Mouse (Mus musculus): ENCODE measurements around the gene 4930432K21Rik.

4930432K21Rik gene

DNA sequence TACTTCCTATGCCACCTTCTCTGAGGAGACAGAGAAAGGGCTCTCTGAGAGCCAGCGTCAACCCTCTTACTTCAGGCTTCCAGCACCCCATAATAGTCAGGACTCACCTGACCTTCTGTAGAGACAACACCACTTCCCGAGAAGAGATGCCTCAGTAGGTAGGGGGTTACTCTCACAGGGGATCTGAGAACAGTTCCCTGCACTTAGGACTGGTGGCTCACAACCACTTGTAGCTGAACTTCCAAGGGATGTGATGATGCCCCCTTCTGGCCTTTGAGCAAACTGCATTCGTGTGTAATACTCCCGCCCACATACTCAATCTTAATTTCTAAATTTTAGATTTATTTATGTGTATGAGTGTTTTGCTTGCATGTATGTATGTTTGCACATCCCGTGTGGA is 45.7 kb downstream of the 4930432K21Rik start:
- DNase-seq: no peak

- DNase-seq: no peak
These were observed 46.5 kb downstream of the 4930432K21Rik start for GRCm38 (mm10) chr8:84194224-84194743.

- DNase-seq: no peak
These were observed 49.5 kb downstream of the 4930432K21Rik start for GRCm38 (mm10) chr8:84197141-84197921.

- DNase-seq: no peak
These were observed 50.3 kb downstream of the 4930432K21Rik start for GRCm38 (mm10) chr8:84197922-84198774.

GRCm38 (mm10) chr8:84198871-84199270 is 51.0 kb downstream of the 4930432K21Rik start:
- DNase-seq: no peak

DNA sequence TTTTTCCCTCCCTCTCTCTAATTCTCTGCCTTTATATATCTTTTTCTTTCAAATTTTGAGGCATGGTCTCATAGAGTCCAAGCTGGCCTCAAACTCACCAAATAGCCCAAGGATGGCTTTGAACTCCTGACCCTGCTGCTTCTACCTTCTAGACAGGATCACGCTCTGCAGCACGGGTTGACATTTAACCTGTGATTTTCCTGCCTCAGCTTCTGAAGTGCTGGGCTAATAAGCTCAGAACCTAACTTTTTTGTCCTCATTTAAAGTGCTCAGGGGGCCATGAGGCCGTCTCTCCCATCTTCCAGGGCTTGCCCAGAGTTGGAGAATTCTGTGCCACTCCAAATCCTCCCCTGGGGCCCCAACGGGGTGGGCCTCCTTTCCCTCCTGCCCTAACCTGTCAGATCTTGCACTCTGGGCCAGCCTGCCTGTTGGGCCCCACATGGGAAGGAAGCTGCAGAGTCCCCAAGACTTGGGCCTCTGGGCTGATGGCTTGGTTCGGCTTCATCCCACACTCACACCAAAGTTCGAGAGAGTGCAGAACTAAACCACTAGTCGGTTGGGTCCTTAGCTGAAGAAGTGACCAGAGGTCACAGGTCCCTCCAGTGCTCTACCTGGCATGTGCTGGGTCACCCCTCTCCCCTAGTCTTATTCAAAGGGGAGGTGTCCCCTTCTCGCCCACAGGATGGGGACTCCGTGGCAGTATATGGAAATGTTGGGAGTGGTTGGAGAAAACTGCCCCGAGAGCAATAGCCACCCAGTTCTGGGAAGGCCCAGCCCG is 51.7 kb downstream of the 4930432K21Rik start:
- DNase-seq: no peak

DNA sequence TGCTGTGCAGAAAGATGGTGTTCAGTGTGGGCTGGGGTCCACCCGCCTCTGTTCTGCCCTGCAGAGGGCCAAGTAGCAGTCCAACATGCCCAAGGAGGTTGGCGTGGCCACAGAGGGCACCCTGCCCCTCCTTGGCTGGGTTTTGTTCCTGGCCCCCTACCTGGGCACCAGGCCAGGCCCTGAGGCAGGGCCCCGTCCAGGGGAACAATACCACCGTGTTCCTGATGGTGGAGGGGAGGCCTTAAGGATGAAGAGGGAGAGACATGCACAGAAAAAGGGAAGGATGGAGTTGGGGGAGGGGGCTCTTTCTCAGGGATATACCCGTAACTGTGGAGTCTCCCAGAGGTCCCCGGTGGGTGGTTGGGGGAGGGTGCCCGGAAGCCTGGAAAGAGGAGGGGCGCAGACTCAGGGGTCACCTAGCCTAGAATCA is 52.3 kb downstream of the 4930432K21Rik start:
- DNase-seq: no peak

DNA sequence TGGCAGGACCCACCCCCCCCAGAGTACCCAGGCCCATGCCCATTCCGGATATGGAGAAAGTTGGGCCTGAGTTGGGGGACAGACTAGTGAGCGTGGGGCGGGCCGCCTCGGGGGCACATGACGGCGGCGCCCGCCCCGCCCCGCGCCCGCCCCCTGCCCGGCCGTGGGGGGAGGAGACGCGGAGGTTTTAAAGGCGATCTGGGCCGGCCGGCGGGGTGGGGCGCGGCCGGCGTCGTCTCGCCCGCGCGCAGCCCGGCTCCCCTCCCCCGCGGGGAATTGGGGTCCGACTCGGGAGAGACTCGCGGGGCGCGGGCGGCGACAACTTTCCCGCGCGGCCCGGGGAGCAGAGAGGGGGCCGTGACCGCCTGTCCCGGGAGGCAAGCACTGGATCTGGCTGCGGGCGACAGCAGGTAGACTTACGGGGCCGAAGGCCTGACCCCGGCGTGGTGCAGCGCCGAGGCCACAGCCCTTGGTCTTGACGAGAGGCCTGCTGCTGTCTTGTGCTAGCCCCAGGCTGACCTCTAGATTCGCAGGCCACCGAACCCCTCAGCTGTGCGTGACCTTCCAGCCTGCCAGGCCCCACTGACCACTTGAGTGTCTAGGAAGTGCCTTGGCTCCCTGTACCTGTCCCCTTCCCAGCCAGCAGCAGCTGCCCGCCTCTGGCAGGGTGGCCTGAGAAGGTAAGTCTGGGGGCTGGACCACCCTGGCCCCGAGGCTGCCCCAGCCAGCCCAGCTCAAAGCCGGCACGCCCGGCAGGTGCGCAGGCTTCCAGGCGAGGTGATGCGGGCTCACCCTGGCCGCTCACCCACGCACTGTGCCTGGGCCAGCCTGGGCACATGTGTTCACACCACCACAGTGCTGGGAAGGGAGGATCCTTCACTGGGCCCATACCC is 53.1 kb downstream of the 4930432K21Rik start:
- no peak for DNase-seq

DNA sequence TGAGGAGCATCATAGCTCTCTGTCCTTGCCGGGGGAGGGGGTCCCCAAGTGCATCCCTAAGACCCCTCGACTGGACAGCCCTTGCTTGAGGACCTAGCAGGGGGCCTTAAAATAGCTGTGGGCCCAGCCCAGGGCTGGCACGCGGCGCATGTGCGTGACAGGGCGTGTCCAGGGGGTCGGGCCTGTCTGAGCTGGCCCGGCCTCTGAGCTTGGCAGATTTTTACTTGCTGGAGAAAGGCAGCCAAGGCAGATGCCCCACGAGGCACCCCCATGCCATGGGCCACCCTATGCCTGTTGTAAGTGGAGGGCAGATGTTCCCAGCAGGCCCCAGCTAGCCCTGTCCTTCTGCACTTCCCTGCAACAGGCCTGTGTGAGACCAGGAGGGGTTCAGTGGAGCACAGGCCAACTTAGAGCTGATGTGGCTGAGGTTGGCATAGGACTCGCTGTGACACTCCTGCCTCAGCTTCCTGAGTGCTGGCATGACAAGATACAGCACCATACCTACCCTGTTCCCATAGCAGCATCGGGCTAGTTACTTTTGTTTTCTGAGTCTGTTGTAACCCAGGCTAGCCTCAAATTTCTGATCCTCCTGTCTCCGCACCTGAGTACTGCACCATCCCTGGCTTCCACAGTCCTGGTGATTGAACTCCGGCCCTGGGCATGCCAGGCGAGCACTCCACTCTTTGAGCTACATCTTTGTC is 53.9 kb downstream of the 4930432K21Rik start:
- no peak for DNase-seq

GRCm38 (mm10) chr8:84202466-84202865 is 54.6 kb downstream of the 4930432K21Rik start:
- no peak for DNase-seq

DNA sequence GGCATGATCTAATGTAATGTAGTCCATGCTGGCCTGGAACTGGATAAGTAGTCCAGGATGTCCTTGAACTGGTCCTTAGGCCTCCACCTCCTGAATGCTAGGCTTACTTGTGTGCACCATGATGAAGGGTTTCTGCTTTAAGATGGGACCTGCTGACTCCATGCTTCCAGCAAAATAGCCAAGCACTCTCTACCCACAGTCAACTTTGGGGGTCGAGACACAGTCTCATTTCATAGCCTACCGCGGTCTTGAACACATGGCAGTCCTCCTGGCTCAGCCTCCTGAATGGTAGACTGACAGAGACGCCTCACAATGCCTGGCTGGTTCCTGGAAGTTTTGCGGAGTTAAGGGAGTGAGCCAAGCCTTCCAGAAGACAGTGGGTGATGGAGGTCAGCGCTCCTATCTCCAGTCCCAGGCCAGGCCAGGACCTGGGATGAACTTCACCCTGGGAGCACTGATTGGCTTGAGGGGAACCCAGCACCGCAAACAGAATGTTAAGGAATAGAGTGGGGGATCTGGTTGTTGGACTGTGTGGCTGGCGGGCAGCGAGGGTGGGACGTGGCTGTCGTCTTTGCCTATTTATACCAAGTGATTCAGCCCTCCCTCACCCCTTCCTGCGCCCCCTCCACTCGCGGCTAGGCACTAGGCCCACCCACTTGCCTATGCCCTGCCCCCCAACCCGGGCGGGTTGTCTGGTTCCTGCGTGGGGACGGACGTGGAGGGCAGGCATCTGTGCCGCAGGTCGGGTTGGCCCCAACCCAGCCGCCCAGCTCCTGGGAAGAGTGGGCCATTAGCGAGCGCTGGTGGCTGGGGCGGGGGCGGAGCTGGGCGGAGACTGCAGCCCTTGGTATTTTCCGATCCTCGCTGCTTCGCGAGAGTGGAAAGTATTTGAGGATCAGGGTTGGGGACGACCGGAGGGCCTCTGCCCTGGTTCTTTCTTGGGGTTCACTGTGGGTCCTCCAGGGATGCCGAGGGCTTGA is 55.4 kb downstream of the 4930432K21Rik start:
- DNase-seq: no peak

DNA sequence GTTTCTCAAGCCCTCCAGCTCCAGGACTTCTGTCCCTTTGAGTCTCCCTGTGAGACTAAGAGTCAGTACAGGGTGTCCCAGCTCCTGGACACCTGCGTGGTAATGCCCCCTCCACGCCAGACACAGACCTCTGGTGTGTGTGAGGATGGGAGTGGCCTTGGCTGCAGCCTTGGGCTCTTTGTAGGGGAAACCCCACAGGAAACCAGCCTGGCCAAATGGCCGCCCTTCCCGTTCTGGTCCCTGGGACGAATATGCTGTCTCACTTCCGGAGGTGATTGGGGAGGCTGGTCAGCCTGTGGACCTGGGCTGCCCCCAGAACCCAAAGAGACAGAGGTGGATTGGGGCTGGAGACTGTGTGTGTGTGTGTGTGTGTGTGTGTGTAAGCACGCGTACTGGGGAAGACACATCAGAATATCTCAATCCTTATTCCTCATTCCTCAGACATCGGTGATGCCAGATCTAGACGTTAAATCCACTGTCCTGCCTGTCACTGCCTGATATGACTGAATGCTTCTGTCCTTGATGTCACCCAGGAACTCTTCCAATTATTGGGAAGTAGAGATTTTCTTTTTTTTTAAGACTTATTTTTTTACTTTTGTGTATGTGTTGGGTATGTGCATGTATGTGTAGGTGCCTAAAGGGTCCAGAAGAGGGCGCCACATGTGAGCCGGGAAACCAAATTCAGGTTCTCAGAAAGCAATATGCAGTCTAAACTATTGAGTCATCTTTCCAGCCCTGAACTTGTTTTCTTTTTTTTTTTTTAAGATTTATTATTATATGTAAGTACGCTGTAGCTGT is 56.3 kb downstream of the 4930432K21Rik start:
- no peak for DNase-seq

DNA sequence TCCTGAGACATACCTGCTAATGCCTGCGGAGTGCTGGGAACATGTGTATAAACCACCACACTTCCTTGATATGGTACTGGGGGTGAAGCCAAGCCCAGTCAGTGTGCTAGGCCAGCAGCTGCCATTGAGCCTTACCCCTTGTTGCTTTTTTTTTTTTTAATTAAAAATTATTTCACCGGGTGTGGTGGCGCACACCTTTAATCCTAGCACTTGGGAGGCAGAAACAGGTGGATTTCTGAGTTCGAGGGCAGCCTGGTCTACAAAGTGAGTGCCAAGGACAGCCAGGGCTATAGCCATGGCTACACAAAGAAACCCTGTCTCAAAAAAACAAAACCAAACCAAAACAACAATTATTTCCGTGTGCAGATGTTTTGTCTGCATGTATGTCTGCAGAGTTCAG is 57.2 kb downstream of the 4930432K21Rik start:
- no peak for DNase-seq

GRCm38 (mm10) chr8:84206666-84207065 is 58.8 kb downstream of the 4930432K21Rik start:
- no peak for DNase-seq

DNA sequence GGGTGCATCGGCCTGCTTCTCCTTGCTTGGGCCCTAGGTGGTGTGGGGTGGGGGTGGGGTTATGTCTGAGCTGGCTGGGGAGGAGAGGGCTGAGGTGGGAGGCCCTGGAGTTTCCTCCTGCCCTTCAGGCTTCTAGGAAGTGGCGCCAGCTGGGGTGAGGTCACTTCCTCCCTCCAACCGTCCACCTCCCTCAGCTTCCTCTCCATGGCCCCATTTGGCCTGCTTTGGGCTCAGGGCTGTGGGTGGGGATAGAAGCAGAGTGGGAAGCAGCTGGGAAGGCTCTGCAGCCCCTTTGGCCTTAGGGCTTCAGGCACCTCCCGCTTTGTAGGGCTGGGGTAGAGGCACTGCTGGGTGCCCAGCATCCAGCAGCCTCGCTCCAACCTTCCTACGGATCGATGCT is 60.0 kb downstream of the 4930432K21Rik start:
- no peak for DNase-seq

DNA sequence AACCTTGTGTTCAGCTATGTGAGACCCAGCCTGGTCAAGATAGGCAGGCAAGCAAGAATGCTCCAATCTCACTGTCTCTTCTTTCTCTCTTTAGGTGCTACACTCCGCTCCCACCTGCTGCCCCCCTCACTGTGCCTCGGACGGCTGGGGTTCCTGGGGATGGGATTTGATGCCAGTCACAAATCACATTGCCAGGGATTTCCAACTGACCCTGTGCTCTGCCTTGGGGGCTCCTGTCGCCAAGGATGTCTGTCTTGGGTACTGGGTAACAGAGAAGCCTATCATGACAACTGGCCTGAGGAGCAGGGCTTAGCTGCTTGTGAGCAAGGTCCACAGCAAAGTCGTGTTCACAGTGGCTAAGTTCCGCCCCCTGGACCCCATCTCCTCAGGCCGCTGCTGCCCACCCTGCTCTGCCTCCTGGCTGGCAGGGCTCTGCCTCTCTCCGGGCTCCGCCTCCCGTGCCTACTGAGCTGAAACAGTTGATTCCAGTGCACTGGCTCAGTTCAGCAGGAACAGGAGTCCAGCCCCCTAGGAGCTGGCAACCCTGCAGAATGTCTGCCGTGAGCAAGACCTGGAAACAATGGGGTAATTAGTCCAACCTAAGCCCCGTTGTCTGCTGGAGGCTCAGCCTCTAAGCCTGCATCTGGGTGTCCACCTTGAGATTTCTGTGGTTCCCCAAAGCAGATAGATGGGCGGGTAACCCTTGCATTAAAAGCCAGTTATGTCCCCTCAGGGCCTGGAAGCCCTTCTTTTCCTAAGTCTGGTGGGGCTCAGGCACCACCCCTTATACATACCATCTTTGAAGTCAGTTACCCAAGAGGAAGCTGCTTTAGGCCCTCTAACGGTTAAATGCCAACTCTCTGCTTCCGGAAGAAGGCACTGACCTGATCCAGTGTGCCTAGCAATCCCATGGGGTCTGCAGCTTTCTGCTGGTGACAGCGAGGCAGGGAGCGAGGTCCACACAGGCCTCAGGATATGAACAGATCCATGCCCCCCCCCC is 60.9 kb downstream of the 4930432K21Rik start:
- DNase-seq: no peak

- peak; percentile 85 for DNase-seq
These were observed 62.5 kb downstream of the 4930432K21Rik start for GRCm38 (mm10) chr8:84210167-84210791.

Data from cerebellum, adult 8-10 months (tissue).